Mouse (Mus musculus): ENCODE results near the gene Rhebl1. TPM values are rescaled to one million over a fixed set of nuclear protein-coding genes. Genes with fewer than 3 reads are reported as not detected.

Gene Rhebl1
- 17.4 TPM for polyA plus RNA-seq (2017; shearing (Covaris generic))

GRCm38 (mm10) chr15:98893940-98894745 lies at the start of gene Rhebl1:
Gene Rhebl1, minus strand, starts transcription at chr15:98894540.

GRCm38 (mm10) chr15:98934217-98934839 lies 40.0 kb upstream of the Rhebl1 start, which contains the start of gene Tuba1b:
Gene Tuba1b, minus strand, starts transcription at chr15:98934565.

GRCm38 (mm10) chr15:98917538-98918498 lies 23.5 kb upstream of the Rhebl1 start, which contains the start of gene Lmbr1l:
Gene Lmbr1l, minus strand, starts transcription at chr15:98918231.

DNA sequence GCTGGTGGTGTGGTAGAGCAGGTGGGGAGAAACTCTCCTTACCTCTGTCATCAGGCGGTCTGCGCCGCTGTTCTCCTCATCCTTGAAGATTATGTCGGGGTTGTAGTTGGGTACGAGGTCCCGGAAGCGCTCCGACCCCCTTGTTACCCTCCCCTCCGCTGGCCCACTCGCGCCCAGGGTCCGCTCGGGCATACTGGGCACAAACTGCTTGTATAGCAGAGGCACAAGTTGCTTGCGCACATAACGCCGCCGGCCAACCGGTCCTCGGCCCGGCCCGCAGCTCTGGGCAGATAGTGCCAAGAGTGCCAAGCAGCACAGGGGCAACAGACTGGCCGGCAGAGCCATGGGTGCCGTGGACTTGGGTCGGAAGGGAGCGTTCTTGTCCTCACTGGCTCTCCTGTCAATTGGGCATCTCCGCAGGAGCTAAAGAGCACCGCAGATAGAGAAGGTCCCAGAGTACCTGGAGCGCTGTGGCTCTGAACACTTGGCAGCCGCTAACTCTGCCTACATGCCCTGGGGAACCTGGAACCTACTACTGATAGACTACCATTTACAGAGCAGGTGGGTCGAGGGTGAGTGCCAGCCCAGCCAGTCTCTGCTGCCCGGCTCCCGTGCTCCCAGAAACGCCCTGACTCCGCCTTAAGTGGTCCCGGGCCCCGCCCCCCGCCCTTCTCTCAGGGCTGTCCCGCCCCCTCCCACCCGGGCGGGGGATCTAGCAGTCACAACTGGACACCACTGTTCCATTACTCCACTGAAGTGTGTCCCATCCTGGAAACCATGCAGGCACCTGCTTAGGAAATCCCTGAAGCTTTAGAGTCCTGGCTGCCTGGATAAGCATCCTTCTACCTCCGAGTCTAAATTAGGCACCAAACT lies 3.8 kb upstream of the Rhebl1 start, which contains the start of gene Dhh:
Dhh (minus strand) TSS at position 613 of the 873 bp plus-strand sequence.

DNA sequence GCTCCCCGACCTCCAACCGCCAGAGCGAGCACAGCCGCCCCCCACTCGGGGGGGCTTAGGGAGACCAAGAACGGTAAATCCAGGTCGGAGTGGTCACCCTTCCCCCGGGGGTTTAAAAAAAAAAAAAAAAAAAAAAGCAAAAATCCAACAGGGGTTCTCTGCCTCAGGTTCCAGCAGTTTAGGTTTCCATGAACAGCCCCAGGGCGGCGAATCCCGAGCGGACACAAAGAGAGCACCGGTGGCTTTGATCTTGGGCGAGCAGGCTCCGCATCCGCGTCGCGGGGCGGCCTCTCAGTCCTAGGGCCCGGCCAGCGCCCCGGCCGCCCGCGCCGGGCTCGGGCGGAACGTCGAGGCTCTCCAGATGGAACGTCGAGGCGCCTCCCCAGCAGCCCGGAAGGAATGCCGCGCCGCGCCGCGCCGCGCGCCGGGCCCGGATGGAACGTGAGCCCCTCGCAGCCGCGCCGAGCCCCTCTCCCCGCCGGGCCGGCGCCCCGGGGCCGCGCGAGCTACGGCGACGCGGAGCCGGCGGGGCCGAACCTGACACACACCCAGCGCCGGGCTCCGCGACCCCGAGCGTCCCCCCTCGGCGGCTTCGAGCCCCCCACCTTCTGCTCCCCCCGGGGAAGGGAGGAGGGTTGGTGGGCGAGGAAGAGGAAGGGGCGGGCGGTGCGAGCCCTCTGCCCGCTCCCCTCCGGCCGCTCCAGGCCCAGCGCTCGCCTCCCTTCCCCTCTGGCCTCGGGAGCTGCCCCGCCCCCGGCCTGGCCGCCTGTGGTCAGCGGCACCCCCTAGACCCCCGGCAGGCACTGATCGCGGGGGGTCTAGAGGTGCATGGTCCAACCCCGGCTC lies 23.0 kb downstream of the Rhebl1 start, which contains the start of gene Kmt2d:
Kmt2d (minus strand) TSS at position 135 of the 846 bp plus-strand sequence.

GRCm38 (mm10) chr15:98830736-98831683 lies 63.3 kb downstream of the Rhebl1 start, which contains the start of gene Prkag1:
Gene Prkag1, minus strand, starts transcription at chr15:98831521.

Other genes starting within 250 kb of the Rhebl1 start
- gene Ddx23, start 231.6 kb downstream of the Rhebl1 start, polyA plus RNA-seq (2017; shearing (Covaris generic)): 35.7 TPM
- 1.3 TPM for gene Rnd1, start 217.1 kb downstream of the Rhebl1 start, polyA plus RNA-seq (2017; shearing (Covaris generic))
- not detected for gene Ccdc65, start 186.3 kb downstream of the Rhebl1 start, polyA plus RNA-seq (2017; shearing (Covaris generic))
- 1.0 TPM for gene Fkbp11, start 166.3 kb downstream of the Rhebl1 start, polyA plus RNA-seq (2017; shearing (Covaris generic))
- gene Arf3, start 131.3 kb downstream of the Rhebl1 start, polyA plus RNA-seq (2017; shearing (Covaris generic)): 71.9 TPM
- gene Wnt10b, start 116.4 kb downstream of the Rhebl1 start, polyA plus RNA-seq (2017; shearing (Covaris generic)): not detected
- gene Wnt1, start 104.7 kb downstream of the Rhebl1 start, polyA plus RNA-seq (2017; shearing (Covaris generic)): not detected
- gene Ddn, start 85.0 kb downstream of the Rhebl1 start, polyA plus RNA-seq (2017; shearing (Covaris generic)): not detected
- gene Prkag1, start 63.0 kb downstream of the Rhebl1 start, polyA plus RNA-seq (2017; shearing (Covaris generic)): 137 TPM
- 24.0 TPM for gene Kmt2d, start 23.3 kb downstream of the Rhebl1 start, polyA plus RNA-seq (2017; shearing (Covaris generic))
- not detected for gene Dhh, start 4.0 kb upstream of the Rhebl1 start, polyA plus RNA-seq (2017; shearing (Covaris generic))
- gene Lmbr1l, start 23.7 kb upstream of the Rhebl1 start, polyA plus RNA-seq (2017; shearing (Covaris generic)): 65.8 TPM
- gene Tuba1b, start 40.0 kb upstream of the Rhebl1 start, polyA plus RNA-seq (2017; shearing (Covaris generic)): 524 TPM
- gene Gm49450, start 59.0 kb upstream of the Rhebl1 start, polyA plus RNA-seq (2017; shearing (Covaris generic)): not detected
- 198 TPM for gene Tuba1a, start 59.2 kb upstream of the Rhebl1 start, polyA plus RNA-seq (2017; shearing (Covaris generic))
- gene Tuba1c, start 135.4 kb upstream of the Rhebl1 start, polyA plus RNA-seq (2017; shearing (Covaris generic)): 69.2 TPM
- gene Prph, start 160.6 kb upstream of the Rhebl1 start, polyA plus RNA-seq (2017; shearing (Covaris generic)): not detected
- gene Troap, start 180.0 kb upstream of the Rhebl1 start, polyA plus RNA-seq (2017; shearing (Covaris generic)): 1.5 TPM
- not detected for gene C1ql4, start 193.3 kb upstream of the Rhebl1 start, polyA plus RNA-seq (2017; shearing (Covaris generic))
- not detected for gene Dnajc22, start 198.6 kb upstream of the Rhebl1 start, polyA plus RNA-seq (2017; shearing (Covaris generic))
- not detected for gene Spats2, start 231.4 kb upstream of the Rhebl1 start, polyA plus RNA-seq (2017; shearing (Covaris generic))